Mouse (Mus musculus) MEL (cell line): ENCODE measurements around the gene Ssh1. TPM values are rescaled to one million over a fixed set of nuclear protein-coding genes. Genes with fewer than 3 reads are reported as not detected.

Experiments
- DNase-seq: peaks from one replicate; pipeline ENCODE4 v3.0.0; 2011; ENCODE audit warnings: low read depth, low spot score
- H3K27ac ChIP-seq: 2 replicates; pipeline ENCODE4 v1.5.1; 2012; ENCODE audit warnings: low read depth, mild to moderate bottlenecking, control low read depth, low read length, moderate library complexity; ENCODE audit not compliant: control insufficient read depth
- H3K27me3 ChIP-seq, 2 experiments: fragments of 150-350 bp in 1 of 2; sonication (generic) in 1 of 2; 2 replicates each; pipeline ENCODE4 v1.6.1; 2012; ENCODE audit warnings: low read length in 2 of 2, mild to moderate bottlenecking in 2 of 2, improper control_type of control experiment in 1 of 2, moderate library complexity in 1 of 2; ENCODE audit not compliant: insufficient read depth in 2 of 2, control insufficient read depth in 1 of 2
- H3K36me3 ChIP-seq, 2 experiments: 2 replicates each; pipeline ENCODE4 v1.6.1; 2012 to 2014; ENCODE audit warnings: low read length in 2 of 2, improper control_type of control experiment in 1 of 2, inconsistent platforms in 1 of 2, mild to moderate bottlenecking in 1 of 2; ENCODE audit not compliant: insufficient read depth in 2 of 2, control insufficient read depth in 1 of 2
- H3K4me1 ChIP-seq, 2 experiments: fragments of 150-350 bp in 1 of 2; sonication (generic) in 1 of 2; 2 replicates each; pipeline ENCODE4 v1.6.1; 2012; ENCODE audit warnings: low read length in 2 of 2, improper control_type of control experiment in 1 of 2, mild to moderate bottlenecking in 1 of 2; ENCODE audit not compliant: insufficient read depth in 2 of 2, control insufficient read depth in 1 of 2
- H3K4me3 ChIP-seq, 2 experiments: fragments of 150-350 bp in 1 of 2; sonication (generic) in 1 of 2; 2 replicates each; pipeline ENCODE4 v1.5.1; 2012; ENCODE audit warnings: low read depth in 2 of 2, low read length in 2 of 2, mild to moderate bottlenecking in 2 of 2, moderate library complexity in 2 of 2, control low read depth in 1 of 2, improper control_type of control experiment in 1 of 2; ENCODE audit not compliant: control insufficient read depth in 1 of 2, insufficient read depth in 1 of 2
- H3K79me2 ChIP-seq: 2 replicates; pipeline ENCODE4 v1.6.1; 2012; ENCODE audit warnings: mild to moderate bottlenecking, low read length, moderate library complexity; ENCODE audit not compliant: control insufficient read depth, poor library complexity, insufficient read depth
- H3K9ac ChIP-seq: 2 replicates; pipeline ENCODE4 v1.6.1; 2012; ENCODE audit warnings: low read depth, mild to moderate bottlenecking, control low read depth, low read length, moderate library complexity; ENCODE audit not compliant: control insufficient read depth, poor library complexity, severe bottlenecking
- H3K9me3 ChIP-seq: fragments of 150-350 bp; sonication (generic); replicated peaks from 2 replicates; pipeline ENCODE4 v1.6.1; 2012; ENCODE audit warnings: mild to moderate bottlenecking, low read length, improper control_type of control experiment, moderate library complexity; ENCODE audit not compliant: insufficient read depth
- BHLHE40 ChIP-seq: IDR thresholded peaks from 2 replicates; pipeline ENCODE4 v1.6.1; 2012; ENCODE audit warnings: low read depth, mild to moderate bottlenecking, inconsistent platforms, low read length, improper control_type of control experiment, borderline replicate concordance
- CHD1 ChIP-seq: IDR thresholded peaks from 2 replicates; pipeline ENCODE4 v1.6.1; 2012; ENCODE audit warnings: low read depth, mild to moderate bottlenecking, inconsistent platforms, low read length, improper control_type of control experiment
- CHD2 ChIP-seq: IDR thresholded peaks from 2 replicates; pipeline ENCODE4 v1.6.1; 2011; ENCODE audit warnings: low read length, improper control_type of control experiment
- CTCF ChIP-seq, 3 experiments: IDR thresholded peaks in 2 of 3; conservative IDR thresholded peaks in 1 of 3; 2 replicates each; pipeline ENCODE4 v1.5.1; 2011 to 2012; ENCODE audit warnings: low read length in 3 of 3, low read depth in 2 of 3, mild to moderate bottlenecking in 2 of 3, improper control_type of control experiment in 1 of 3, inconsistent platforms in 1 of 3, mixed read lengths in 1 of 3, moderate library complexity in 1 of 3; ENCODE audit not compliant: control insufficient read depth in 1 of 3, insufficient read depth in 1 of 3, poor library complexity in 1 of 3, severe bottlenecking in 1 of 3
- E2F4 ChIP-seq: IDR thresholded peaks from 2 replicates; pipeline ENCODE4 v1.6.1; 2011; ENCODE audit warnings: low read depth, low read length, improper control_type of control experiment, borderline replicate concordance
- ELF1 ChIP-seq: IDR thresholded peaks from 2 replicates; pipeline ENCODE4 v1.6.1; 2014; ENCODE audit warnings: low read depth, mild to moderate bottlenecking, inconsistent platforms, low read length, improper control_type of control experiment, moderate library complexity
- EP300 ChIP-seq, 2 experiments: IDR thresholded peaks; 2 replicates each; pipeline ENCODE4 v1.6.1; 2011; ENCODE audit warnings: improper control_type of control experiment in 2 of 2, low read length in 2 of 2, low read depth in 1 of 2, mild to moderate bottlenecking in 1 of 2
- ETS1 ChIP-seq: IDR thresholded peaks from 2 replicates; pipeline ENCODE4 v1.6.1; 2012; ENCODE audit warnings: low read depth, mild to moderate bottlenecking, inconsistent platforms, low read length, improper control_type of control experiment, moderate library complexity
- GATA1 ChIP-seq: IDR thresholded peaks from 2 replicates; pipeline ENCODE4 v1.6.1; 2011; ENCODE audit warnings: low read depth, low read length, improper control_type of control experiment
- HCFC1 ChIP-seq: IDR thresholded peaks from 2 replicates; pipeline ENCODE4 v1.6.1; 2012; ENCODE audit warnings: low read depth, mild to moderate bottlenecking, inconsistent platforms, low read length, improper control_type of control experiment, moderate library complexity
- KAT2A ChIP-seq: conservative IDR thresholded peaks from 2 replicates; pipeline ENCODE4 v1.6.1; 2012; ENCODE audit warnings: low read depth, low read length, improper control_type of control experiment, inconsistent platforms
- MAFK ChIP-seq: IDR thresholded peaks from 2 replicates; pipeline ENCODE4 v1.6.1; 2011; ENCODE audit warnings: low read depth, mild to moderate bottlenecking, low read length, improper control_type of control experiment, borderline replicate concordance
- MAX ChIP-seq: IDR thresholded peaks from 2 replicates; pipeline ENCODE4 v1.6.1; 2011; ENCODE audit warnings: low read length, improper control_type of control experiment
- MXI1 ChIP-seq: IDR thresholded peaks from 2 replicates; pipeline ENCODE4 v1.6.1; 2011; ENCODE audit warnings: mild to moderate bottlenecking, low read depth, low read length, improper control_type of control experiment
- MYB ChIP-seq: IDR thresholded peaks from 2 replicates; pipeline ENCODE4 v1.6.1; 2011; ENCODE audit warnings: mild to moderate bottlenecking, low read depth, low read length, improper control_type of control experiment
- MYC ChIP-seq: IDR thresholded peaks from 2 replicates; pipeline ENCODE4 v1.6.1; 2011; ENCODE audit warnings: low read depth, mild to moderate bottlenecking, low read length, improper control_type of control experiment, moderate library complexity
- NELFE ChIP-seq: IDR thresholded peaks from 2 replicates; pipeline ENCODE4 v1.6.1; 2011; ENCODE audit warnings: low read depth, low read length, improper control_type of control experiment
- NRF1 ChIP-seq: IDR thresholded peaks from 2 replicates; pipeline ENCODE4 v1.6.1; 2014; ENCODE audit warnings: low read depth, mild to moderate bottlenecking, inconsistent platforms, low read length, improper control_type of control experiment, moderate library complexity; ENCODE audit not compliant: poor library complexity, insufficient read depth, severe bottlenecking
- POLR2AphosphoS2 ChIP-seq: IDR thresholded peaks from 2 replicates; pipeline ENCODE4 v1.6.1; 2011; ENCODE audit warnings: low read length, improper control_type of control experiment
- POLR2AphosphoS5 ChIP-seq: IDR thresholded peaks from 2 replicates; pipeline ENCODE4 v1.6.1; 2012; ENCODE audit warnings: low read depth, borderline replicate concordance, mild to moderate bottlenecking, inconsistent platforms, low read length, moderate library complexity, mixed read lengths
- RAD21 ChIP-seq: IDR thresholded peaks from 2 replicates; pipeline ENCODE4 v1.6.1; 2011; ENCODE audit warnings: mild to moderate bottlenecking, low read depth, low read length, improper control_type of control experiment
- RCOR1 ChIP-seq: IDR thresholded peaks from 2 replicates; pipeline ENCODE4 v1.6.1; 2012; ENCODE audit warnings: low read depth, mild to moderate bottlenecking, inconsistent platforms, low read length, improper control_type of control experiment
- SIN3A ChIP-seq: IDR thresholded peaks from 2 replicates; pipeline ENCODE4 v1.6.1; 2012; ENCODE audit warnings: low read length, improper control_type of control experiment, inconsistent platforms
- SMC3 ChIP-seq: IDR thresholded peaks from 2 replicates; pipeline ENCODE4 v1.6.1; 2011; ENCODE audit warnings: low read depth, low read length, improper control_type of control experiment
- TAL1 ChIP-seq: IDR thresholded peaks from 2 replicates; pipeline ENCODE4 v1.6.1; 2012; ENCODE audit warnings: mild to moderate bottlenecking, inconsistent platforms, low read length, moderate library complexity, mixed read lengths
- TCF12 ChIP-seq: IDR thresholded peaks from 2 replicates; pipeline ENCODE4 v1.6.1; 2014; ENCODE audit warnings: low read depth, mild to moderate bottlenecking, inconsistent platforms, low read length, improper control_type of control experiment, moderate library complexity
- USF1 ChIP-seq: IDR thresholded peaks from 2 replicates; pipeline ENCODE4 v1.6.1; 2014; ENCODE audit warnings: low read depth, mild to moderate bottlenecking, inconsistent platforms, low read length, improper control_type of control experiment, moderate library complexity
- USF2 ChIP-seq, 2 experiments: IDR thresholded peaks; 2 replicates each; pipeline ENCODE4 v1.6.1; 2011 to 2012; ENCODE audit warnings: improper control_type of control experiment in 2 of 2, low read length in 2 of 2, borderline replicate concordance in 1 of 2, inconsistent platforms in 1 of 2, low read depth in 1 of 2, mild to moderate bottlenecking in 1 of 2; ENCODE audit not compliant: insufficient read depth in 1 of 2
- ZC3H11A ChIP-seq: IDR thresholded peaks from 2 replicates; pipeline ENCODE4 v1.6.1; 2012; ENCODE audit warnings: low read depth, mild to moderate bottlenecking, inconsistent platforms, low read length, improper control_type of control experiment
- ZKSCAN1 ChIP-seq: IDR thresholded peaks from 2 replicates; pipeline ENCODE4 v1.6.1; 2012; ENCODE audit warnings: low read depth, mild to moderate bottlenecking, inconsistent platforms, low read length, improper control_type of control experiment, moderate library complexity
- ZMIZ1 ChIP-seq: IDR thresholded peaks from 2 replicates; pipeline ENCODE4 v1.6.1; 2012; ENCODE audit warnings: low read depth, mild to moderate bottlenecking, inconsistent platforms, low read length, improper control_type of control experiment, moderate library complexity
- ZNF384 ChIP-seq: IDR thresholded peaks from 2 replicates; pipeline ENCODE4 v1.6.1; 2012; ENCODE audit warnings: low read depth, mild to moderate bottlenecking, inconsistent platforms, low read length, improper control_type of control experiment
- polyA plus RNA-seq, 2 experiments: library from polyadenylated mRNA; stranded (reverse) in 1 of 2; unstranded in 1 of 2; fragments of >175 nt in 1 of 2; fragments of >200 nt in 1 of 2; gene quantifications; 2 replicates each; pipeline versions ENCODE4 v1.2.1 to v1.2.4; 2012; ENCODE audit warnings: low replicate concordance in 2 of 2, low read depth in 1 of 2; ENCODE audit not compliant: insufficient read length in 2 of 2, insufficient read depth in 1 of 2, missing spikeins in 1 of 2
- total RNA-seq: library from RNA; depleted of rRNA; stranded (reverse); fragments of 300-350 nt; gene quantifications from 2 replicates; pipeline ENCODE4 v1.2.3, GENCODE M21; 2012

The Ssh1 gene
- total and polyA plus RNA-seq, 3 experiments: 2.3 to 6.8 TPM; not detected in 1

- Histone ChIP-seq H3K4me1 (peaks cover 3 to 24% of the 10 kb centered on the region in 2 experiments; a peak in 3 of 4 replicates), H3K9ac (no peak overlapping the region), H3K9me3 (no peaks in the 10 kb centered on the region), H3K36me3 (peaks cover 0 to 17% of the 10 kb centered on the region in 2 experiments; a peak in 2 of 4 replicates), H3K79me2 (no peaks in the 10 kb centered on the region), H3K27ac (no peak overlapping the region), H3K27me3 (no peaks in the 10 kb centered on the region), H3K4me3 (no peak overlapping the region)
- TF ChIP-seq MAFK: no peak
- TF ChIP-seq NELFE: no peak
- TF ChIP-seq NRF1: no peak
- no peak for TF ChIP-seq RAD21
- no peak for DNase-seq
These were observed 38.4 kb downstream of the Ssh1 start for GRCm38 (mm10) chr5:113955281-113955680.

GRCm38 (mm10) chr5:113954421-113954820, 39.3 kb downstream of the Ssh1 start:
- Histone ChIP-seq H3K27me3 (no peaks in the 10 kb centered on the region), H3K79me2 (no peaks in the 10 kb centered on the region), H3K36me3 (peaks cover 0 to 17% of the 10 kb centered on the region in 2 experiments; a peak in 2 of 4 replicates), H3K27ac (no peak overlapping the region), H3K4me1 (peaks cover 3 to 24% of the 10 kb centered on the region in 2 experiments; a peak in 3 of 4 replicates), H3K9me3 (no peaks in the 10 kb centered on the region), H3K4me3 (no peak overlapping the region), H3K9ac (no peak overlapping the region)
- peak; percentile 81 for DNase-seq
- TF ChIP-seq ZKSCAN1: no peak
- peak; percentile 82 for TF ChIP-seq SMC3
- TF ChIP-seq RAD21: peak; percentile 86
- no peak for TF ChIP-seq TCF12
- TF ChIP-seq POLR2AphosphoS5: no peak
- no peak for TF ChIP-seq MAFK
- TF ChIP-seq USF1: no peak
- no peak for TF ChIP-seq MYB
- no peak for TF ChIP-seq ZMIZ1
- peak; percentile 36; the same call in 1 of the 2 replicates for TF ChIP-seq SIN3A
- no peak for TF ChIP-seq ETS1
- TF ChIP-seq NELFE: no peak
- TF ChIP-seq TAL1: no peak
- peak; percentile 62 for TF ChIP-seq ZC3H11A
- no peak for TF ChIP-seq MYC
- TF ChIP-seq NRF1: no peak
- no peak for TF ChIP-seq GATA1
- TF ChIP-seq CHD2: no peak
- 0 out of 2 replicates have a peak, but pooled peaks have one; percentile 18 for TF ChIP-seq HCFC1
- TF ChIP-seq E2F4: no peak
- TF ChIP-seq KAT2A: no peak
- TF ChIP-seq ZNF384: 0 out of 2 replicates have a peak, but pooled peaks have one; percentile 15
- TF ChIP-seq ELF1: no peak
- TF ChIP-seq RCOR1: no peak
- no peak for TF ChIP-seq EP300 (IDR thresholded peaks at IDR 0.05; ENCODE audit: low read depth in 1 of 2, low read length in 2 of 2)
- no peak for TF ChIP-seq MXI1
- peak; percentile 88 to 96 (median 93) for TF ChIP-seq CTCF (IDR thresholded peaks at IDR 0.05 in 2 of 3, conservative IDR thresholded peaks at IDR 0.05 in 1 of 3; ENCODE audit: control insufficient read depth in 1 of 3, insufficient read depth in 1 of 3, low read depth in 2 of 3, low read length in 3 of 3, poor library complexity in 1 of 3, severe bottlenecking in 1 of 3)
- no peak for TF ChIP-seq MAX
- no peak for TF ChIP-seq CHD1
- no peak for TF ChIP-seq USF2 (IDR thresholded peaks at IDR 0.05; ENCODE audit: borderline replicate concordance in 1 of 2, insufficient read depth in 1 of 2, low read depth in 1 of 2, low read length in 2 of 2)
- no peak for TF ChIP-seq POLR2AphosphoS2
- TF ChIP-seq BHLHE40: no peak
